Mouse (Mus musculus) adrenal gland, postnatal 10 days (tissue): Measurements from ENCODE around the gene Paqr3. TPM values are rescaled to one million over a fixed set of nuclear protein-coding genes. Genes with fewer than 3 reads are reported as not detected.
A peak's percentile ranks its signal among the peaks of the same experiment; 100 is the strongest.

Experiments used
- DNase-seq: peaks from one replicate; pipeline ENCODE4 v3.0.0; 2021; ENCODE audit warnings: mixed read lengths
- long read RNA-seq, 2 experiments: library from polyadenylated mRNA; stranded (forward); transcript quantifications; one replicate each; pipeline ENCODE4 v2.0.0; 2021
- total RNA-seq, 2 experiments: library from RNA; stranded (reverse); gene quantifications; 2 replicates each; pipeline ENCODE4 v1.2.3; 2021

Gene Paqr3
- 1 to 10 TPM; 2.5 to 3.8 TPM for total RNA-seq
- long read RNA-seq, experiment 1, partial matches to known transcripts, result 0 of 9 reads
- long read RNA-seq, experiment 1, other reads (novel, unspliced or antisense), result 7 of 9 reads
- long read RNA-seq, experiment 2, partial matches to known transcripts, result 1 of 8 reads
- long read RNA-seq, experiment 2, other reads (novel, unspliced or antisense), result 6 of 8 reads

GRCm38 (mm10) chr5:97111207-97111910, at the start of gene Paqr3:
Paqr3 (minus strand) TSS chr5:97111596.
- DNase-seq, result peak; percentile 99

- no peak for DNase-seq
Measured at GRCm38 (mm10) chr5:97154688-97155087, 43.3 kb upstream of the Paqr3 start.

GRCm38 (mm10) chr5:97135331-97135730, 23.9 kb upstream of the Paqr3 start:
- DNase-seq, result no peak

DNA sequence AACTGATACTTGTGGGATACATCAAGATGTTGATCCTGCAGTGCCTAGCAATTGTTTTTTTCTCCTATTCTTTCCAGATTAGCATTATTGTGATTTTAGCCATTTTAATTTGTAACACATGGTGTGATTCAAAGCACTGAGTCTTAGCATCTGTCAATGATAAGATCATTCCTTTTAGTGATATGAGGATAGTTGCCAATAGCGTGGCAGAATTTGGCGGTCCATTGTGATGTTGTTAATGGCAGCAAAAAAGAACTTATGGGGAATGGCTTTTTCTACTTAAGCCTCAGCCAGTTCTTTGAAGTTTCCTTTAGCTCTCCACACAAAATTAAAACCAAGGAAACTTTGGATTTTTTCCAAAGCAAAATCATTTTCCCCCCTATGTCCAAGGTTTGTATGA, 18.2 kb upstream of the Paqr3 start:
- no peak for DNase-seq

DNA sequence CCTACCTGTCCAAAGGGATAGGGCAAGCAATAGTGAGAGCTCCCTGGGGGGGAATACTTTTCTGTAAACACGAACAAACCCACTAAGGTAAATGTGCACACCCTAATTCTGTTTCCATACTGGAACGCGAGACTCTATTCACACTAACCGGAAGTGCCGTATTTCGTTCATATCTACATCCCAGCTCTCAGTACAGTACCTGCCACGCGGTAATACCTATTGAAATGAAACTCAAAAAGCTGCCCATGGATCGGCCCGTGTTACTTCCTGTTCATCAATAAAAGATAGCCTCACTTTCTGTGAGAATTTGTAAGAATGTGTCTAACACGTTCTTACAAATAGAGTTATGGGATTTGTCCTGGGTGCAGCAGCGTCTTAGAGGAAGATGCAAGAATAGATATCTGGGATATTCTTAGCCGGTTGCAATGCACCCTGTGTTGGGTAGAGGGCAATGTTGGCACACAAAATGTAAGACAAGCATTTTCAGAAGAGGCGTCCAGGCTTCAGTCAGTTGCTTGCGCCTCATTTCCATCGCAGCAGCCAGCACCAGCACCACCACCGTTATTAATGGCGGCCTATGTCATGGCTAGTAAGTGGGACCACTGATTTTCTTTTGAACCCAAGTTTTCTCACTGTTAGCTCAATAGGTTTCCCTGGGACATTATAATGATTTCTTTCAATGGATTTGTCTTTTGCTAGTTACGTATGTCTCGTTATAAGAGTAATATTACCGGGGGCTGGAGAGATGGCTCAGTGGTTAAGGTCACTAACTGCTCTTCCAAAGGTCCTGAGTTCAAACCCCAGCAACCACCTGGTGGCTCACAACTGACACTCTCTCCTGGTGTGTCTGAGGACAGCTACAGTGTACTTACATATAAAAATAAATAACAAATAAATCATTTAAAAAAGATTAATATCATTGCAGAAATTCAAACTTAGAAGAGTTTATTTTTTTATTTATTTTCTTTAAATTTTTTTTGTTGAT, 17.1 kb upstream of the Paqr3 start:
- DNase-seq, result peak; percentile 57

- no peak for DNase-seq
Measured at GRCm38 (mm10) chr5:97127284-97127683, 15.9 kb upstream of the Paqr3 start.

DNA sequence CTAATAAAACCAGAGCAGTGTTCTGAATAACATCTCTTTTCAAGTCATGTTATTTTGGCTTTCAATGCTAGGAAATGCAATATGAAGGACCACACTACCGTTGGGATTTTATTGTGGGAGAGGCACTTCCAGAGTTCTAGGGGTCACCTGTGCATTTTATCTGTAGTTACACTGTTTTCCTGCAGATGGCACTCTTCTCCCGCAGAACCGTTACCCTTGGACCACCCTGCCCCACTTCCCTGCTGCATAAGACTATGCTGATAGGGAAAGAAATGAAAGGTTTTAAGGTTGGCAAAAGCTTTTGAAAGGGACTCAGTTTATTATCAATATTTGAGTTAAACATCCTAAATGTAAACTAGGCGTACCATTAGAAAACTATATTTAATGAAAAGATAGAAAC, 14.6 kb upstream of the Paqr3 start:
- peak; percentile 34 for DNase-seq

DNA sequence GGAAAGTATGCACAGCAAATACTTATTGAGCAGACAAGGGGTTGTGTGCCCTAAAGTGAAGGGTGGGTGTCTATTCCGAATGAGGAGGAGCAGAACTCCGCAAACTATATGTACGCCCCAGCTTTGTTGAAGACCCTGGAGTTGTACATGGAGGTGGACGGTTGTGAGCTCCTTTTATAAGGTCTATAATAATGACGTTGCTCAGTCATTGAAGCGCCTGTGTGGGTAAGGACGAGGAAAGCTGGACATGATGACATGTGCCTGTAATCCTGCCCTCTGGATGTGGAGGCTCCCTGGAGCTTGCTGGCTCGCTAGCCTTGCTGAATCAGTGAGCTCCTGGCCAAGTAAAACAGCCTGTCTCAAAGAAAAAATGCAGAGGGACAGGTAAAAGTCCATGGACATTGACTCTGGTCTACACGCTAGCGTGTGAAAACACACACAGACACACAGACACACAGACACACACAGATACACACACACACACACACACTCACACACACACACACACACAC, 14.1 kb upstream of the Paqr3 start:
- no peak for DNase-seq

GRCm38 (mm10) chr5:97124977-97125376, 13.6 kb upstream of the Paqr3 start:
- no peak for DNase-seq

DNA sequence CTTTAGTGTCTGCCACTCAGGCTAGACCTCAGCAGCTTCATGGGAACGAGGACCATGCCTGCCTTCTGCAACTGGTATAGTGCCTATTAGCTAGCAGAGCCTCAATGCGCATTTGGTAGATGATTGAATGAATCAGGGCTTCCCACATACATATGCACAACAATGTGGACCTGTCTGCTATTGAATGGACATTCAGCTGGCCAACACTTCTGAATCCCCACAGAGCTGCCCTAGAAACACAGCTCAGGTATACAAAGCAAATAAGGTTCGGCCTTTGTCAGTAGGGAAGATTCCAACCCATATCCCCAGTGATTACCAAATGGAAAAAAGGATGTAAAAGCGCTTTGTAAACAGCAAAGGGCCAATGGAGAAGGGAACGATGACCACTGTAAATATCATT, 699 bp downstream of the Paqr3 start:
- no peak for DNase-seq

DNA sequence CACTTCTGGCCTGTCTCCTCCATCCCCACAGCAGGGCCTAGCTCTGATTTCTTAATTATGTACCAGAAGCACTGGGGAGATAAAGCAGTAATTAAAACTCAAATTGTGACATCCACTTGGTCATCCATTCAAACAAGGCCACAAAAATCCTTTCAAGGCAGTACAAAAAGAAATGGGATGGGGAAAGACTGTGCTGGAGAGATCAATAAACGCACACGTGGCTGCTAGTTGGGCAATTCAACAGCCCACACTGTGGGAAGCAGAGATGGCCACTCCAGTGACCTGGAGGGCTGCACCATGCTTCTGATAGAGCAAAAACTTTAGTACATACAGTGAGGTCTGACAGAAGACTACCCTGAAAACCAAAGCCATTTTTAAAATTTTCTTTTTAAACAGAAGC, 1.3 kb downstream of the Paqr3 start:
- no peak for DNase-seq

DNA sequence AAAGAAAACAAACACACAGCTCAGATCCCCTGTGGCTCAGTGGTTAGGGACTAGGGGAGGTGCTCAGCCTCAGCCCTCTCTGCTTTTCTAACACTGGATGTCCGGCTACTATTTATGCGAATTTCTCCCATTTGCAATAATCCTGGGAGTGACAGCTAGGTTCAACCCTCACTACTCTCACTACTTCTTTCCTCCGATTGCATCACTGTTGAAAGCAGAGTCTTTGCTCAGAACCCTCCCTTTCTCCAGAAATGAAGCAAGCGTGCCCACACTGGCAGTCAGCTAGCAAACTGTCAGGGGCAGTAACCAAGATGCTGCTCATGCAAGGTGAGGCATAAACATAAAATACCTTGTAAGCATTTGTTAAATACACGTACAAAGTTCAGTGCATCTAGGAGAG, 3.1 kb downstream of the Paqr3 start:
- no peak for DNase-seq

GRCm38 (mm10) chr5:97099954-97100353, 11.4 kb downstream of the Paqr3 start:
- DNase-seq, result no peak

- DNase-seq, result no peak
Measured at GRCm38 (mm10) chr5:97097631-97098041, 13.8 kb downstream of the Paqr3 start.

DNA sequence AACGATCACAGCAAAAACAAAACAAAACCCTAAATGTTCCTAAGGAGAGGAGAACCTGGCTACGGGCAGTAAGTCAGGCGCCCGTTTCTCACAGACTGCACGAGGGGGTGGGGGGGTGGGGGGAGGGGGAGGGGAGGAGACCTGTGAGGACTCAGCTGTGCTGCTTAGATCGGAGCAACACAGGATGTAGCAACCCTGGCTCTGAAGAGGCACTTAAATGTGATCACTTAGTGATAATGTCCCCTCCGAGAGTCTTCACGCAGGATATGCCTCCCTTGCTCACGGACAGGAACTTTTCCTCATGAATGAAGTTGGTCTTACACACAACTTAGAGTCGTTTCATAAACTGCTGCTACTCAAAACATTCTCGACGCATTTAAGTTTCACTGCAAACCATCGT, 16.1 kb downstream of the Paqr3 start:
- no peak for DNase-seq

- DNase-seq, result no peak
Measured at GRCm38 (mm10) chr5:97092970-97093369, 18.4 kb downstream of the Paqr3 start.

GRCm38 (mm10) chr5:97090034-97090784, 21.2 kb downstream of the Paqr3 start:
- peak; percentile 16 for DNase-seq

GRCm38 (mm10) chr5:97089426-97089825, 22.0 kb downstream of the Paqr3 start:
- DNase-seq, result no peak

GRCm38 (mm10) chr5:97088231-97088630, 23.2 kb downstream of the Paqr3 start:
- DNase-seq, result no peak

DNA sequence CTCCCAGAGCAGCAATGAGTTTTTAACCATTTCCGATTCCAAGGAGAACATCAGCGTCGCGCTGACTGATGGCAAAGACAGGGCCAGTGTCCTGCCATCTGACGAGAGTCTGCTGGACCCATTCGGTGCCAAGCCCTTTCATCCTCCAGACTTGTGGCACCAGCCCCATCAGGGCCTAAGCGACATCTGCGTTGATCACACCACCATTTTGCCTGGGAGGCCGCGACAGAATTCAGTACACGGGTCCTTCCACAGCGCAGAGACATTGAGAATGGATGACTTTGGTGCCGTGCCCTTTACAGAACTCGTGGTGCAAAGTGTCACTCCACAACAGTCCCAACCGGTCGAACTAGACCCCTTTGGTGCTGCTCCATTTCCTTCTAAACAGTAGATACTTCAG, 23.6 kb downstream of the Paqr3 start:
- no peak for DNase-seq

- no peak for DNase-seq
Measured at GRCm38 (mm10) chr5:97087030-97087630, 24.3 kb downstream of the Paqr3 start.

DNA sequence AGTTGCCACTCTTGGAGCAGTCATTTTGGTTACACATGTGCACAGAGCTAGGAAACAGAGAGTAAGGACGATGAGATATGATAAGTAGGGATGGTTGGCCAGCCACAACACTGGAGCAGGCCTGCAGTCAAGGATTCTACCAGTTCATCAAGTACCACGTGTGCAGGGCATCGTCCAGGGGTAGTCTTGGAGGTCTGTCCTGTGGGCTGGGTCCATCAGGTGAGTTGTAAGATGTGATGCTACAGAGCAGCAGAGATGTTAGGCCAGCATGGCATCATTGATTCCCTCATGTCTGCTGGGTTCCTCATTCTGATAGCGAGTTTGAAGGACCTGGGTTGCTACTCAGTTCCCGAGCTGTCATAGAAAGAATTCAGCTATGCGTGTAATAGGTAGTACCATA, 26.3 kb downstream of the Paqr3 start:
- DNase-seq, result no peak
